Mouse (Mus musculus) lung, postnatal 0 days (tissue): ENCODE data around the gene Ctsk.

Source experiments
- CTCF ChIP-seq: IDR thresholded peaks from 2 replicates; pipeline ENCODE4 v1.5.1; 2016; ENCODE audit warnings: antibody characterized with exemption, mild to moderate bottlenecking
- EP300 ChIP-seq: IDR thresholded peaks from 2 replicates; pipeline ENCODE4 v1.6.1; 2016; ENCODE audit warnings: antibody characterized with exemption, mild to moderate bottlenecking, control low read depth

- TF ChIP-seq CTCF = peak; percentile 73
- TF ChIP-seq EP300 = no peak
Measured at GRCm38 (mm10) chr3:95494342-95494741, 4.7 kb upstream of the Ctsk start.
